Mouse (Mus musculus) testis, postnatal 10 days (tissue): ENCODE results near the gene Rere.

Source experiments
- DNase-seq: peaks from one replicate; pipeline ENCODE4 v3.0.0; 2021; ENCODE audit warnings: low spot score

Gene Rere

GRCm38 (mm10) chr4:150608670-150609069 lies 327.2 kb downstream of the Rere start:
- DNase-seq: no peak

DNA sequence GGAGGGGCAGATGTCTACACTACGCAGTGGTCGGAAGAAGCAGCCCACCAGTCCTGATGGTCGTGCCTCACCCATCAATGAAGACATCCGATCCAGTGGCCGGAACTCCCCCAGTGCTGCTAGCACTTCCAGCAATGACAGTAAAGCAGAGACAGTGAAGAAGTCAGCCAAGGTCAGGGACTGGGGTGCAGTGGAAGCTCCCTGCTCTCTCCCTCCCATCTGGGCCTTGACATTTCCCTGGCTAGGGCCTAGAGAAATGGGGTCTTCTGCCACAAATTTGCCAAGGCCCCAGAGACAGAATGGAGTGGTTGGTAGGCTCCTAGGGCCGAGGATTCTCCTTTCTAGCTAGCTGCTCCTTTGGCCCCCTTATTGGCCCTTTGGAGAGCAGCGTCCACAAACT lies 332.3 kb downstream of the Rere start:
- no peak for DNase-seq

GRCm38 (mm10) chr4:150615251-150616028 lies 334.0 kb downstream of the Rere start:
- DNase-seq: no peak

GRCm38 (mm10) chr4:150616029-150616420 lies 334.6 kb downstream of the Rere start:
- DNase-seq: no peak

GRCm38 (mm10) chr4:150616841-150617240 lies 335.4 kb downstream of the Rere start:
- DNase-seq: no peak

DNA sequence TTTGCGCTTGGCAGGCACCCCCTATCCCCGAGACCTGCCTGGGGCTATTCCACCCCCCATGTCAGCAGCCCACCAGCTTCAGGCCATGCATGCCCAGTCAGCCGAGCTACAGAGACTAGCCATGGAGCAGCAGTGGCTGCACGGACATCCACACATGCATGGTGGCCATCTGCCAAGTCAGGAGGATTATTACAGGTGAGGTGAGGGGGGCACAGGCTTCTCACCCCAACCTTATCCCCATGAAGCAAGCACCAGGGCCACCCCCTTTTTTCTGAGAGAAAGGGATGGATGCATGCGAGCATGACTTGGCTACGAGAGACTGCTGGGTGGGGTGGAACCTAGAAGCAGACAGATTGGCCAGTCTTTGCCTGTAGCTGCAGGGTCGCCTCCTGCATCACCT lies 337.6 kb downstream of the Rere start:
- DNase-seq: no peak

DNA sequence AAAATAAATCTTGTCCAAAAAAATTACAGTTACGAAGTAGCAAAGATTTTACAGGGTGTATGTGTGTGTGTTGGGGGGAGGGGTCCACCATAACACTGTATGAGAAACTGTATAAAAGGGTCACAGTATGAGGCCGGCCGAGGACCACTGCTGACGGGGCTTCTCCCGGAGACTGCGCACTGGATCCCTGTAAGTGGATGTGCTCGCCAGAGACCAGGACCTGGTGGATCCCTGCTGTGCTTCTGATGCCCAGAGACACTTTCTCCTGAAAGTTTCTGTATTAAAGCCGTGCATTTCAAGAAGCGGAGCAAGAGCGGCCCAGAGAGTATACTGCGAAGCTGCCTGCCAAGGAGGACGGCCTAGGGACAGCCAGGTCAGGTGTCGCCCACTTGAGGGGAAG lies 341.2 kb downstream of the Rere start:
- no peak for DNase-seq

GRCm38 (mm10) chr4:150624214-150624823 lies 342.9 kb downstream of the Rere start:
- DNase-seq: no peak

DNA sequence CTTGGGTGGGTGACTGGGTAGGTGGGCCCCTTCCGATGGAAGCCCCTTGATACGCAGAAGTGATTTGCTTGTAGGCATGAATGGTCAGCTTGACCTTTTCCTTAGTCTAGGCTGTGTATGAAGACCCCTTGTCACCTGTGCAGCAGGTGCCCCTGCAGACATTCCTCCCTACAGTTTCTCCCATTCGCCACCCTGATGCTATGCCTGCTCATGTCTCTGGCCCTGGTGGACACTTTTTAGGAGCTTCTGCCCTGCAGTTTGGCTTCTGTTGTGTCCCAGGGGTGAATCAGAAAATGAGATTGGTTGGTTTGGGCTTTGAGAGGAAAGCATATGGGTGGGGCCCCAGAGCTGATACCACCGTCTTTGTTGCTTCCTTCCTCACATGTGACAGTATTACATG lies 343.5 kb downstream of the Rere start:
- no peak for DNase-seq

GRCm38 (mm10) chr4:150625425-150625824 lies 344.0 kb downstream of the Rere start:
- DNase-seq: peak; percentile 84

DNA sequence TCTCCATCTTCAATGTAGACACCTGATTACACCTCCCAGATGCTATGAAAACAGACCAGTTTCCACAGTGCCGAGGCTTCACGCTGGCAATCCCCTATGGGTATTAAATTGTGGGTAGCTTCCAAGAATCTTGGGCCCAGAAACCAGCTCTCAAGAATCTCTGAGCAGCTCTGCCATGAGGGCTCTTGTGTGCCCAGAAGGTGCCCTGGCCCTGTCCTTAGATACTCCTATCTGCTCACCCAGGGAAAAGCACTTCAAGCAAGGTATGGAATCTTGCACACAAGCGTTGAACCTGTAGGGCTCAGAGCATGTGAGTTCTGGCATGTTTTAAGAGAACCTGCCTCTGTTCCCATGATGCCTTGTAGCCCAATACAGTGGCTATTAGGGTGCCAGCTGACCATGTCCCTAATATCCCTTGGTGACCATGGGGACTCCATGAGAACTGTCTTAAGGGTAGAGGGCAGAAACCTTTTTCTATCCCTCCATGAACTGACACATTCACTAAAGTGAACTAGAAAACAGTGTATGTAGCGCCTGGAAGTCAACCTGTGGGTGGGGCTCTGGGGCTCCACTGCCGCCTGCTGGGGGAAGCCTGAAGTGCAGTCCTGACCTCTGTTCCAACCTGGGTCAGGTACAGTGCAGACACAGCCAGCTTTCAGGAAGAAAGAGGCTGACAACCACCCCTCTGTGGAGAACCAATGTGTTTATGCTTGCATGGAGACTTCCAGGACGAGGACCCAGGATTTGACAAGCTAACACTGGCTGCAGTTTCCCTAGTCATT lies 344.7 kb downstream of the Rere start:
- DNase-seq: peak; percentile 85

GRCm38 (mm10) chr4:150629266-150629665 lies 347.8 kb downstream of the Rere start:
- peak; percentile 71 for DNase-seq

DNA sequence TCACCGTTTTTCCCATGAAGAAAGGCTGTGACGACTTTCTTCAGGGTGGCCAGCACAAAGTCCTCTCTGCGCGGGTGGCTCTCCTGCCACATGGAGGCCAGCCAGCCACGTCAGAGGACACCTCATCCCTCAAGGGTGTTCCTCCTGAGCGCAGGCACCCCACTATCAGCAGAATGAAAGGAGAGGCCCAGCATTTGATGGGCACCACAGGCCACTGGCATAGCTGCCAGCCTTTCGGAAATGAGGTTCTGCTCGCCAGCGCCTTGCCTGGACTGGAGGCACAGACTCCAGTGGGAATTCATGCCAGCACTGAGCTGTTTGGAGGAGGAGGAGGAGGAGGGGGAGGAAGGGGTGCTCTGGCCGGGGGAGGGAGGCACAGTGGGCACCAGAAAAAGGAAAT lies 354.1 kb downstream of the Rere start:
- no peak for DNase-seq

DNA sequence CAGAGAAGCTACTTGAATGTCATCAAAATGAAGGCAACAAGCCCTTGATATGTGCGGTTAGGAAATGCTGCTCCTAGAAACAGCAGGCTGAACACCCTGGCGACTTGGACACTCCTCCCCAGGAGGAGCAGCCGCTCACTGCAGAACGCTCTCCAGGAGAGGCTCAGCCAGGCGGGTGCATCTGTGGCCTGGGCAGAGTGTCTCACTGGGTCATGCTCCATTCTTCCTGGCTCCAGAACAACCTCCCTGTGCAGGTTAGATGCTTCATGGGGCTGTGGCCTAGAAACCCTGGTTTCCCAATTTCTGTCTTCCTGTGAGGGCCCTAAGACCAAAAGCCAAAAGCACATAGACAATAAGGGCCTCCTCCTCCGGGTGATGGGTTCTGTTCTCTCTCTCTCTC lies 355.2 kb downstream of the Rere start:
- no peak for DNase-seq

GRCm38 (mm10) chr4:150644299-150644698 lies 362.9 kb downstream of the Rere start:
- DNase-seq: no peak

DNA sequence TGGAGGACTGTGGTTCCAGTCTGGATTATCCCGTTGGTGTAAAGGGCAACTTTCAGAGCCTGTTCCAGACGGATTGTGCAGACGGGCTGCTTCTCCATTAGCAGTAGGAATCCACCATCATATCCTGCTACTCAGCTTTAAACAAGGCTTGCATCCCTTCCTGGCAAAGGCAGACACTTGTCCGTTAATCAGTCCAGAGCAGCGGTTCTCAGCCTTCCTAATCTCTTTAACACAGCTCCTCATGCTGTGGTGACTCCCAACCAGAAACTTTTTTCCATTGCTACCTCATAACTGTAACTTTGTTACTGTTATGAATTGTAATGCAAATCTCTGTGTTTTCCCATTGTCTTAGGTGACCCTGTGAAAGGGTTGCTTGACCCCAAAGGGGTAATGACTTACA lies 367.9 kb downstream of the Rere start:
- DNase-seq: no peak

DNA sequence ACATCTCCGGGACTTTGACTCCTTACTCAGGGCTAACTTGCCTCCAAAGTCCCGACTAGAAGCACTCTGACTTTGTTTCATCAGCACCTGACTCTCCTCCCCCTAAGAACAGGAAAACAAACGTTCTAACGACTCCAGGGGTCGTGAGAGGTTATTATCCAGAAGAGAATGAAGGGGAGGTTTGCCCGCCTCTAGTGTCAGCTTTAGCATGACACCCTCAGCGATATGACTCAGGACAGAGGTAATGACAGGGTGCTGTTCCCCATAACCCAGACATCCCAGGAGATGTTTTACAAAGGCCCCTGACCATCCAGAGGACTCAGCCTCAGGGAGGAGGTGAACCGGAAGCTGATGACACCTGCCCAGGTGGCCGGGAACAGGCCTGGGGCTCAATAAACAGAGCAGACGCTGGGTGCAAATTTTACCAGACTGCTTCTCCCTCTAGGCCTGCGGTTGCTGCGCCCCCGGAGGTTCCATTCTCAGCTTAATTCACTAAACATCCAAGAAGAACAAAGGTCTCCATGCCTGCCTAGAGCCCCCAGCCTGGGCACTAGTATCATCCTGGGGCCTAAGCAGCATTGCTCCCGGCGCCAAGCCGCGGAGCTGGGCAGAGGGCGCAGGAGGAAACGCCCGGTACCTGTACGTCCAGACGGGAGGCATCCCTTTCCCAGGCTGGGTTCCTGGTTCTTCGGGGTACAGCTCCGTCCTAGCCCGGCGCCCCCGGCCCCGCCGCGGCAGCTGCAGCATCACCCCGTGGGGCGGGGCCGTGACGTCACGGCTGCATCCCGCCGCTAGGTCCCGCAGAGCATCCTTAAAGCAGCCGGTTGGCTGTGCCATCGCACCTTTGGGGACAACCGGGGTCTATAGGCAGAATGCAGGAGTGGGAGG lies 370.2 kb downstream of the Rere start, which contains the start of gene Slc45a1:
Gene Slc45a1 (minus strand): TSS at position 785 of the 888 bp plus-strand sequence.
- no peak for DNase-seq

GRCm38 (mm10) chr4:150653072-150653599 lies 371.7 kb downstream of the Rere start:
- DNase-seq: no peak

DNA sequence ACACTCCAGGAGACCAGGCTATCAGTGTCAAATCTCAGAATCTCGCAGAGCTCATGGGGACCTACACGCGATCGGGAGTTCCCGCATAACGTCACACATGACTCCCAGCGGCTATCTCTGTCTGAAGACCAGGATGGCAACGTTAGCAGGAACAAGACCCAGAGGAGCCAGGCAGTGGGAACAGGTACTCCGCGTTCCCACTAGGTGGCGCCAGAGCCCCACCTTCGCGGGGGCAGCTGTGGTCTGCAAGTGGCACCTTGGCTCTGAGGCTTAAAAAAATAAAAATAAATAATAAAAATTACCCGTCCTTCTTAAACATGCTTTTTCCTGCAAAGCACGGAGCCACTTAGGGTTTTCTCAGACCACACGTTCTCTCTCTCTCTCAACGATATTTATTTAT lies 374.5 kb downstream of the Rere start:
- DNase-seq: peak; percentile 92

DNA sequence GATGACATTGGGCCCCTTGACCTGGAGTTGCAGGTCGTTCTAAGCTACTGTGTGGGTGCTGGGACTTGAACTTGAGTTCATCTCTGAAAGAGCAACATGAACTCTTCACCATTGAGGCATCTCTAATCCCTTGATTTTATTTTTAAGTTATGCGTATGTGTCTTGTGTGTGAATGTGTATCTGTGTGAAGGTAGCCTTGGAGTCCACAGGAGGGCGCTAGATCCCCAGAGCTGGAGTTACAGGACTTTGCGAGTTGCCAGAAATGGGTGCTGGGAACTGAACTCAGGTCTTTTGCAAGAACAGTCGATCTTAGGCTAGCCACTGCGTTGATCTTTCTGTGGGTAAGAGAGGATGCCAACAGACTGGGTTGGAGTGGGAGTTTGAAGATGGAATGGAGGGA lies 375.1 kb downstream of the Rere start:
- DNase-seq: peak; percentile 65

DNA sequence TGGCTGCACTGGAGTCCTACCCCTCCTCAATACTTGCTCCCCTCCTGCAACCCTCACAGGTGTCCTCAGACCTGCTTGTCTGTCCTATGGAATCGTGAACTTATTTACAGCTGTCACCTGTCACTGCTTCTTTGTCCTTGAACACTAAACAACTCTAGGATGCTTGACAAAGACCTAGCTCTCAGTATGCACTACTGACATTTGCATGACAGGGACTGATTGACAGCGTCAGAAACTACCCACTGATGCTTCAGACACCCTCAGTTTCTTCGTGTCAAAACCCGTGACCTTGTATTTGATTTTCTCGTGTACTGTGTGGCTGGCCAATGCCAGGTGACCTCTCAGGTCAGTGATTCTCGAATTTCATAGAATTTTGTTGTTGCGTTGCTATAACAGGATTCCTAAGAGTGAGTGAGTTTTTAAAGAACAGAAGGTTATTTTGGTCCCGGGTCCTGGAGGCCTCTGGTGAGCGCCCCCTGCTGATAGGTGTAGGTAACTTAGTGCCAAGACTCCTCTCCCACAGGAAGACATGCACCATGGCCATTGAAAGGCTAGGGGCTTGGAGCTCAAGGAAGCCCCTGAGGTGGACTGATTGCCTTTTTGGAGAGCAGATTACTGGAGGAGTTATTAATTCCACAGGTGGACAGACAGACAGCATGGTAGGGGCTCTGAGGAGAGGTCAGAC lies 378.6 kb downstream of the Rere start:
- peak; percentile 65 for DNase-seq
